Comparison of ENCODE assay signal across 30 mouse cellular contexts in genomic region chr13:98593938-98594539, GRCm38 (mm10). TPM values are rescaled to one million over a fixed set of nuclear protein-coding genes. Genes with fewer than 3 reads are reported as not detected.
DNase-seq lines count a peak whose midpoint lies in the region; ATAC-seq and TF ChIP-seq lines count a peak whose summit lies in the region.
"Had no signal": no experiment of that assay in that cellular context is flagged by ENCODE, and none has a peak within 500 bp of the region (broad histone marks: within the 10 kb centered on the region; RNA-seq: fewer than 3 reads in every experiment).

No protein-coding gene starts in this region.

- H3K4me3 ChIP-seq in kidney, embryonic 16.5 days (ENCODE audit: low read length): no peak overlapping the region
- no peak overlapping the region for H3K4me3 ChIP-seq in kidney, adult 2 months (ENCODE audit: insufficient read depth, low read depth, low read length)
- H3K4me3 ChIP-seq in lung, embryonic 16.5 days (ENCODE audit: low read length): no peak overlapping the region
- no peak overlapping the region for H3K4me3 ChIP-seq in intestine, embryonic 16.5 days (ENCODE audit: low read length)
- no peak overlapping the region for H3K4me3 ChIP-seq in stomach, embryonic 16.5 days (replicated peaks; ENCODE audit: low read length)
- H3K4me3 ChIP-seq in midbrain, embryonic 10.5 days: no peak overlapping the region
- H3K4me3 ChIP-seq: hindbrain, embryonic 10.5 days; limb, embryonic 13.5 days; midbrain, embryonic 15.5 days; neural tube, embryonic 13.5 days had no signal

- no peak for DNase-seq in kidney, adult 2 months
- no peak for DNase-seq in lung, adult 18-20 months
- no peak for DNase-seq in midbrain, embryonic 10.5 days (ENCODE audit: low spot score)
- DNase-seq in heart, postnatal 4 days: no peak
- DNase-seq: adrenal gland, adult 8-10 months; B cell, adult 2 months; cerebellum, adult 11-12 months; cerebellum, postnatal 14 days; forebrain, postnatal 0 days; gastrocnemius, postnatal 14 days; heart, adult 11 months; kidney, adult 18-20 months; lung, postnatal 14 days; thymus, postnatal 14 days had no signal

- H3K27ac ChIP-seq in kidney, embryonic 16.5 days (ENCODE audit: low read length): peak overlapping the region; percentile 48; the same call in 1 of the 2 replicates
- no peak overlapping the region for H3K27ac ChIP-seq in kidney, adult 2 months (ENCODE audit: insufficient read depth, low read depth, low read length)
- peak overlapping the region; percentile 53 for H3K27ac ChIP-seq in lung, embryonic 16.5 days (ENCODE audit: low read length)
- peak overlapping the region; percentile 79 for H3K27ac ChIP-seq in intestine, embryonic 16.5 days (ENCODE audit: low read length)
- peak overlapping the region; percentile 43 for H3K27ac ChIP-seq in stomach, embryonic 16.5 days (ENCODE audit: low read length)
- no peak overlapping the region for H3K27ac ChIP-seq in midbrain, embryonic 10.5 days (replicated peaks)
- H3K27ac ChIP-seq: limb, embryonic 13.5 days; midbrain, embryonic 15.5 days; neural tube, embryonic 13.5 days had no signal

- H3K36me3 ChIP-seq in kidney, embryonic 16.5 days (ENCODE audit: insufficient read depth, low read length): no peaks in the 10 kb centered on the region
- H3K36me3 ChIP-seq in kidney, adult 2 months (ENCODE audit: control insufficient read depth, insufficient read depth, low read length): no peaks in the 10 kb centered on the region
- no peaks in the 10 kb centered on the region for H3K36me3 ChIP-seq in lung, embryonic 16.5 days (ENCODE audit: control insufficient read depth, insufficient read depth, low read length)
- H3K36me3 ChIP-seq in intestine, embryonic 16.5 days (ENCODE audit: control insufficient read depth, insufficient read depth, low read length): no peaks in the 10 kb centered on the region
- H3K36me3 ChIP-seq in stomach, embryonic 16.5 days (ENCODE audit: control insufficient read depth, insufficient read depth, low read length): no peaks in the 10 kb centered on the region
- no peaks in the 10 kb centered on the region for H3K36me3 ChIP-seq in midbrain, embryonic 10.5 days
- H3K36me3 ChIP-seq: G1E; hindbrain, embryonic 10.5 days; limb, embryonic 13.5 days; midbrain, embryonic 15.5 days; neural tube, embryonic 13.5 days had no signal

- no peaks in the 10 kb centered on the region for H3K9me3 ChIP-seq in kidney, embryonic 16.5 days (ENCODE audit: low read length)
- H3K9me3 ChIP-seq in lung, embryonic 16.5 days (ENCODE audit: control insufficient read depth, low read length): no peaks in the 10 kb centered on the region
- no peaks in the 10 kb centered on the region for H3K9me3 ChIP-seq in intestine, embryonic 16.5 days (ENCODE audit: control insufficient read depth, low read length)
- no peaks in the 10 kb centered on the region for H3K9me3 ChIP-seq in stomach, embryonic 16.5 days (replicated peaks; ENCODE audit: control insufficient read depth, low read length)
- H3K9me3 ChIP-seq in midbrain, embryonic 10.5 days (replicated peaks): no peaks in the 10 kb centered on the region
- H3K9me3 ChIP-seq: G1E; hindbrain, embryonic 10.5 days; limb, embryonic 13.5 days; midbrain, embryonic 15.5 days; neural tube, embryonic 13.5 days had no signal

- 24% methylated on average over 11 of the region's 11 CpGs for WGBS in kidney, embryonic 16.5 days
- 73% methylated on average over 11 of the region's 11 CpGs for whole genome bisulfite sequencing in kidney, adult 2 months
- WGBS in lung, embryonic 16.5 days: 28% methylated on average over 11 of the region's 11 CpGs
- WGBS in intestine, embryonic 16.5 days: 29% methylated on average over 11 of the region's 11 CpGs
- WGBS in stomach, embryonic 16.5 days: 42% methylated on average over 11 of the region's 11 CpGs
- 67% methylated on average over 11 of the region's 11 CpGs for WGBS in midbrain, embryonic 10.5 days

- no peak overlapping the region for H3K9ac ChIP-seq in kidney, embryonic 16.5 days (replicated peaks; ENCODE audit: low read length)
- no peak overlapping the region for H3K9ac ChIP-seq in lung, embryonic 16.5 days (ENCODE audit: low read length)
- H3K9ac ChIP-seq in intestine, embryonic 16.5 days (ENCODE audit: low read depth, low read length): no peak overlapping the region
- no peak overlapping the region for H3K9ac ChIP-seq in stomach, embryonic 16.5 days (ENCODE audit: low read length)
- H3K9ac ChIP-seq: forebrain, postnatal 0 days; limb, embryonic 13.5 days; midbrain, embryonic 15.5 days; neural tube, embryonic 13.5 days had no signal

- H3K4me2 ChIP-seq in kidney, embryonic 16.5 days (replicated peaks; ENCODE audit: low read depth, low read length): no peak overlapping the region
- no peak overlapping the region for H3K4me2 ChIP-seq in lung, embryonic 16.5 days (ENCODE audit: low read depth, low read length)
- no peak overlapping the region for H3K4me2 ChIP-seq in intestine, embryonic 16.5 days (ENCODE audit: low read depth, low read length)
- H3K4me2 ChIP-seq in stomach, embryonic 16.5 days (ENCODE audit: low read depth, low read length): no peak overlapping the region
- H3K4me2 ChIP-seq: heart, embryonic 11.5 days; limb, embryonic 13.5 days; midbrain, embryonic 15.5 days; neural tube, embryonic 13.5 days had no signal

- H3K27me3 ChIP-seq in kidney, embryonic 16.5 days (ENCODE audit: insufficient read depth, low read length): 0 out of 2 replicates have a peak, but pooled peaks cover 2% of the 10 kb centered on the region
- H3K27me3 ChIP-seq in kidney, adult 2 months (replicated peaks; ENCODE audit: control insufficient read depth, insufficient read depth, low read length): no peaks in the 10 kb centered on the region
- no peaks in the 10 kb centered on the region; the same call in 1 of the 2 replicates for H3K27me3 ChIP-seq in lung, embryonic 16.5 days (ENCODE audit: control insufficient read depth, insufficient read depth, low read depth, low read length)
- H3K27me3 ChIP-seq in intestine, embryonic 16.5 days (replicated peaks; ENCODE audit: control insufficient read depth, insufficient read depth, low read length): no peaks in the 10 kb centered on the region
- H3K27me3 ChIP-seq in stomach, embryonic 16.5 days (ENCODE audit: control insufficient read depth, insufficient read depth, low read length): no peaks in the 10 kb centered on the region
- H3K27me3 ChIP-seq in midbrain, embryonic 10.5 days (ENCODE audit: low read depth, poor library complexity, severe bottlenecking): peaks cover 54% of the 10 kb centered on the region
- H3K27me3 ChIP-seq: Patski had no signal

- H3K4me1 ChIP-seq in kidney, embryonic 16.5 days (ENCODE audit: insufficient read depth, low read length): peaks cover 43% of the 10 kb centered on the region
- peaks cover 2% of the 10 kb centered on the region; the same call in 1 of the 2 replicates for H3K4me1 ChIP-seq in kidney, adult 2 months (ENCODE audit: control insufficient read depth, insufficient read depth, low read length)
- peaks cover 13% of the 10 kb centered on the region for H3K4me1 ChIP-seq in lung, embryonic 16.5 days (replicated peaks; ENCODE audit: control insufficient read depth, insufficient read depth, low read length)
- H3K4me1 ChIP-seq in intestine, embryonic 16.5 days (ENCODE audit: control insufficient read depth, insufficient read depth, low read length): peaks cover 28% of the 10 kb centered on the region
- H3K4me1 ChIP-seq in stomach, embryonic 16.5 days (ENCODE audit: control insufficient read depth, insufficient read depth, low read length): peaks cover 18% of the 10 kb centered on the region
- H3K4me1 ChIP-seq in midbrain, embryonic 10.5 days: peaks cover 32% of the 10 kb centered on the region

- TF ChIP-seq POLR2A in kidney, adult 2 months (IDR thresholded peaks at IDR 0.05; ENCODE audit: low read depth, low read length): no peak

- no peak for ATAC-seq in kidney, embryonic 16.5 days (ENCODE audit: low FRiP score, low TSS enrichment)
- peak; percentile 29 for ATAC-seq in lung, embryonic 16.5 days (ENCODE audit: low read depth)
- peak; percentile 50 for ATAC-seq in intestine, embryonic 16.5 days
- ATAC-seq in stomach, embryonic 16.5 days (ENCODE audit: insufficient read depth, low FRiP score): 0 out of 2 replicates have a peak, but pooled peaks have one; percentile 41
- ATAC-seq: forebrain, postnatal 0 days; hindbrain, embryonic 16.5 days; midbrain, embryonic 15.5 days; Patski had no signal

- no peak for TF ChIP-seq CTCF in kidney, adult 2 months (conservative IDR thresholded peaks at IDR 0.05; ENCODE audit: insufficient read depth, insufficient read length, low read depth, low read length)

RNA-seq across cellular contexts. Expression of gene Tmem174, which starts 43.2 kb away (rescaled TPM):
- 41.1 and 44.3 TPM in 2 replicates for polyA plus RNA-seq in kidney, embryonic 16.5 days (2015; fragmentation: Nextera tagmentation; extraction: Ambion mirVana)
- 424 and 448 TPM in 2 replicates for polyA plus RNA-seq in kidney, adult 2 months (2012; rRNA removed)
- polyA plus RNA-seq in lung, embryonic 16.5 days (2015; fragmentation: Nextera tagmentation; extraction: Ambion mirVana): not detected in 2 replicates
- polyA plus RNA-seq in intestine, embryonic 16.5 days (2015; fragmentation: Nextera tagmentation; extraction: Ambion mirVana): 0.07 and 0.10 TPM in 2 replicates
- polyA plus RNA-seq in stomach, embryonic 16.5 days (2015; fragmentation: Nextera tagmentation; extraction: Ambion mirVana): not detected in 2 replicates
- 0.05 TPM in 1 of 2 replicates, not detected in the other for polyA plus RNA-seq in midbrain, embryonic 10.5 days (2016; fragmentation: Nextera tagmentation; extraction: Ambion mirVana)
- not detected for total RNA-seq in heart, postnatal 4 days (2021)
- total RNA-seq: adrenal gland, adult 8-10 months; CH12.LX; gastrocnemius, postnatal 14 days; megakaryocyte-erythroid progenitor cell, adult 5-6 weeks had no signal
- polyA plus RNA-seq: forebrain, embryonic 11.5 days; forebrain, postnatal 0 days; G1E; heart, postnatal 0 days; hindbrain, embryonic 10.5 days; limb, embryonic 13.5 days; midbrain, embryonic 15.5 days; neural tube, embryonic 13.5 days; Patski had no signal

Comparison
In these comparisons a context has a peak if more than half of its experiments do, and no peak if none do; other contexts are left out.
1. H3K27ac ChIP-seq: peak in kidney, embryonic 16.5 days (single experiment), lung, embryonic 16.5 days (single experiment), intestine, embryonic 16.5 days (single experiment) and stomach, embryonic 16.5 days (single experiment); none in kidney, adult 2 months (single experiment) and midbrain, embryonic 10.5 days (single experiment).
2. RNA of gene Tmem174, which starts 43.2 kb away (polyA plus RNA-seq): 424 to 448 TPM in kidney, adult 2 months and 41.1 to 44.3 TPM in kidney, embryonic 16.5 days; 0.07 to 0.10 TPM in intestine, embryonic 16.5 days, 0.05 TPM in midbrain, embryonic 10.5 days, not detected in lung, embryonic 16.5 days and not detected in stomach, embryonic 16.5 days; every median in the first group is over 10 times any median in the second.